Mouse (Mus musculus) small intestine, adult 2 months (tissue): ENCODE measurements around the gene Baz2b.

Experiments
- CTCF ChIP-seq: fragments of 200-500 bp; IDR thresholded peaks from 2 replicates; pipeline ENCODE4 v1.5.1; 2012; ENCODE audit warnings: low read depth, mild to moderate bottlenecking, control low read depth, inconsistent platforms, low read length, moderate library complexity, mixed read lengths; ENCODE audit not compliant: insufficient replicate concordance, insufficient read length; ENCODE audit errors: extremely low read depth
- POLR2A ChIP-seq: fragments of 200-500 bp; IDR thresholded peaks from 2 replicates; pipeline ENCODE4 v1.6.1; 2012; ENCODE audit warnings: low read depth, mild to moderate bottlenecking, control low read depth, inconsistent platforms, low read length, moderate library complexity

DNA sequence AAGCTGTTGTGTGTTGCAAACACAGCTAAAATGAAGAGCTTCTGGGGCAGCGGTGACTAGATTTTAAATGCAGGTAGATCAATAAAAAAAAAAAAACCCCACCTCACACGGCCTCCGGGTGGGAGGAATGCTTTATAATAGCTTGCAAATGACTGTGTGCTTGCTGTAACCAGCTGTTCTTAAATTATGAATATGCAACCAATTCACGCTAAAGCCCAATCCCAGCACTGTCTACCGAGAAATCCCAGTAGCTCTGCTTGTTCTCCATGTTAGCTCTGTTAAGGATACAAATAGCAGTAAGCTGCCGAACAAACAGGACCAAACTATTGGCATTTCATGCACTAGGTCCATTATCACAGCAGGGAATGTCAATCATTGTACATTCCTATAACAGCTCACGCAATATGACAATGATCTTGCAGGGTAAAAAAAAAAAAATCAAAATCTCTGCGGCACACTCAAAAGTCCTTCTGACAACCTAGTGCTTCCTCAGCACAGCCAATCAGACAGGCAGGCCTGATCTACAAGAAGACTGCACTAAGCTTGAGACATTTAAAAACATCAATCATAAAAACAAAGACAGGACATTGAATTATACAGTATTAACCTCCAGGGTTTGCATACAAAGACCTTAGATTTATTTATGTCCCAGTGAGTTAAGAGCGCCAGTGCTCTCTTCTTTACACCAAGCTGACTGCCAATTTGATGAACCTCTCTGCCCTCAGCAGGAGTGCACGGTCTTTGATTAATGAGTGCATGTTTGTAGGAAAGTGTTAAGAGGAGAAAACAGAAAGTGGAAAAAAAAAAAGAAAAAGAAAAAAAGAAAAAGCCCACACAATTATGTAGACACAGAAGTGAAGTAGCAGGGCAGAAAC, 90.7 kb downstream of the Baz2b start:
- TF ChIP-seq POLR2A (no peak), CTCF (no peak)
